Mouse (Mus musculus) right cerebral cortex, postnatal 4 days (tissue): ENCODE data around the gene Olfr596.
"Not testable (repeated sequence)": the region's sequence is repeated elsewhere in the genome, so short reads cannot be mapped to it uniquely, and the experiment has no call there.

ENCODE experiments used
- DNase-seq: peaks from one replicate; pipeline ENCODE4 v3.0.0-alpha.2; 2022

Gene Olfr596

DNA sequence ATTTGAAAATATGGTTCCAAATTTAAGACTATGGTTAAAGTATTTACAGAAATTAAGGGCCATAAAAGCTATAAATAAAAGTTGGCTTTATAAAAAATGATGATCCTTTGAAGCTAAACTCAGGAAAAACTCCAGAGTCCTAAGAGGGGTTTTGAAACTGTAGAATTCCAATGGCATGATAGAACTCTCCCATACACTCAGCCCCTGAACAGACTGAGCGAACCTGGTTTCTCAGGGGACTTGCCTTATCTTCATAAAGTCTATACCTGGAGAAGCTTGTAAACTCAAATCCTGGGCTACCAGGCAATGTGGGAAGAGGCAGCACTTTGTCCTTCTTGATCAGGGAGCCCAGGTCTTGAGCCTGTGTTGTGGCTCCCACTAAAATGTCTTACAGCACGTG, at the start of gene Olfr596:
Gene Olfr596, plus strand, starts transcription at position 301 of the 400 bp plus-strand sequence.
- not testable (repeated sequence) for DNase-seq

DNA sequence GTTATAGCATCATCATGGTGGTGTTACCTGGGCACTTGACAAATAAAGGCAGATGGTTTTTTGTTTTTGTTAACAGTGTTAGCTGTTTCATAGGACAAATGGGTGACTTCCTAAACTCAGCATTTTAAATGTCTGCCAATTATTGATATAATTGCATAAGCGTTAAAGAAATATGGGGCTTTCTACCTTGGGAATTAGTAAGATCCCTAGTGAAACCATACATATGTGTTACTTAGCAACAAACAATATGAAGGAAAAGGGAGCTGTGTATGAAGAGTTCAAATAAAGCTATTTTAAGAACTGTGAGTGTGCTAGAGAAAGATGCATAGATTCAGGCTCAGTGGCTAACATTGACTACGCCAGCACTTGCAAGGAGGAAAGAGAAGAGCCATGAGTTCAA, 10.6 kb downstream of the Olfr596 start, which contains the start of gene Olfr597:
Gene Olfr597, plus strand, starts transcription at position 301 of the 400 bp plus-strand sequence.
- DNase-seq = not testable (repeated sequence)

DNA sequence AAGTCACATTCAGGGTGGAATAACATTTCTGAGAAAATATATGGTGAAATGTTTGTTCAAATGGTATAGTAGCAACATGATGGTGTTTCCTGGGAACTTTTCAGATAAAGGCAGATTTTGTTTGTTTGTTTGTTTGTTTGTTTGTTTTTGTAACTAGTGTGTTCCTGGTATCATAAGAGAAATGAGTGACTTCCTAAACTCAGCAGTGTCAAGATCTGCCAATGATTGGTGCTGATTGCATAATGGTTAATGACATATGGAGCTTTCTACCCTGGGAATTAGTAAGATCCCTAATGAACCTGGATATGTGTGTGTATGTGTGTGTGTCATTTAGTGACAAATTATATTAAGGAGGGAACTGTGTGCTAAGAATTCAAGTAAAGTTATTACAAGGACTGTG, 17.8 kb downstream of the Olfr596 start, which contains the start of gene Olfr598:
Gene Olfr598, plus strand, starts transcription at position 301 of the 400 bp plus-strand sequence.
- DNase-seq = no peak

DNA sequence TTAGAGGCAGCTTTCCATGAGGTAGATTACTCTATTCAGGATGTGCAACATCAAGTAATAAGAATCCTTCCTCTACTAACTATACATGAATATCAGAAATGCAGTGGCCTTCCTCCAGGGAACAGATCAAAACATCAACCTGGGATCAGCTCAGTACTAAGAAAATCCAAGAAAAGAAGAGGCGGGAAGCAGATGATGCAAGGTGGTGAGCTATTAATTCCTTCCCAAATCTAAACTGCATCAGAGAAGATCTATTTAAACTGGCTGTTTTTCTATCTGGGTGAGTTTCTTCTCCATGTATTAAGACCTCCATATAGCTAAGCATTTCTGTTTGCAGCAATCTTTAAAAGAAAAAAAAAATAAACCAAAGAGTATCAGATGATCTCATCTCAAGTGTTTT, 30.2 kb downstream of the Olfr596 start, which contains the start of gene Olfr599:
Gene Olfr599, plus strand, starts transcription at position 301 of the 400 bp plus-strand sequence.
- no peak for DNase-seq

DNA sequence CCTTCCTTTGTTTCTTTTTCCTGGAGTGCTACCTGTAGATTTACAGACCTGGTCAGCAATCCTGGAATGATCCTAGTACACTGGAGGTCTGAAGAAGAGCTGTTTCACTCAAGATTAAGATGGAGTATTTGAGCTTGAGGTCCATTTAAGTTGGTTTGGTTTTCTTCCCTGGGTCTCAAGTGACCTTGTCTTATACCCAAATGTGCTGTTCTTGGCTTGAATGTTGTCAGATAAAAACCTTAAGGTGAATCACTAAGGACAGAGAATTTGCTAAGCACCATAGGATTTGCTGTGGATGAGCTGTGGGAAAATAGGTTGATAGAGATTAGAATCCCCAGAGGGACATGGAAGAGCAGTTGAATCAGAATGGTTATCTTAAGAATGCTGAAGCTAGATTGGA, 44.1 kb downstream of the Olfr596 start, which contains the start of gene Olfr600:
Gene Olfr600, minus strand, starts transcription at position 101 of the 400 bp plus-strand sequence.
- no peak for DNase-seq
